Mouse (Mus musculus): ENCODE results near the gene Myo1g.

Myo1g gene

GRCm38 (mm10) chr11:6487496-6487895 lies 33.3 kb downstream of the Myo1g start:
- DNase-seq: no peak

GRCm38 (mm10) chr11:6486916-6487315 lies 33.8 kb downstream of the Myo1g start:
- DNase-seq: no peak

GRCm38 (mm10) chr11:6484244-6484959 lies 36.4 kb downstream of the Myo1g start:
- peak; percentile 39 to 41 for DNase-seq

GRCm38 (mm10) chr11:6483103-6483502 lies 37.7 kb downstream of the Myo1g start:
- no peak for DNase-seq

GRCm38 (mm10) chr11:6481669-6482185 lies 39.0 kb downstream of the Myo1g start:
- DNase-seq: no peak

GRCm38 (mm10) chr11:6480681-6481405 lies 39.9 kb downstream of the Myo1g start:
- DNase-seq: no peak

GRCm38 (mm10) chr11:6480191-6480590 lies 40.6 kb downstream of the Myo1g start:
- DNase-seq: no peak

GRCm38 (mm10) chr11:6479231-6479630 lies 41.5 kb downstream of the Myo1g start:
- no peak for DNase-seq

- no peak for DNase-seq
Observed at GRCm38 (mm10) chr11:6477350-6477749, 43.4 kb downstream of the Myo1g start.

GRCm38 (mm10) chr11:6476876-6477275 lies 43.9 kb downstream of the Myo1g start:
- no peak for DNase-seq

GRCm38 (mm10) chr11:6475867-6476484 lies 44.8 kb downstream of the Myo1g start, which contains the start of gene Purb:
Purb (minus strand) TSS chr11:6475917.
- peak; percentile 93 to 96 for DNase-seq

GRCm38 (mm10) chr11:6474874-6475731 lies 45.7 kb downstream of the Myo1g start:
- DNase-seq: peak; percentile 67 to 73

- no peak for DNase-seq
Observed at GRCm38 (mm10) chr11:6474381-6474780, 46.4 kb downstream of the Myo1g start.

- DNase-seq: no peak
Observed at GRCm38 (mm10) chr11:6472076-6472475, 48.7 kb downstream of the Myo1g start.

- DNase-seq: no peak
Observed at GRCm38 (mm10) chr11:6471493-6471892, 49.3 kb downstream of the Myo1g start.

- DNase-seq: no peak
Observed at GRCm38 (mm10) chr11:6471054-6471453, 49.7 kb downstream of the Myo1g start.

- DNase-seq: no peak
Observed at GRCm38 (mm10) chr11:6468541-6468940, 52.2 kb downstream of the Myo1g start.

GRCm38 (mm10) chr11:6465122-6465521 lies 55.6 kb downstream of the Myo1g start:
- DNase-seq: peak; percentile 83 to 85

GRCm38 (mm10) chr11:6463159-6463837 lies 57.5 kb downstream of the Myo1g start:
- DNase-seq: no peak

Data from B cell, adult 2 months (primary cell).